Mouse (Mus musculus) liver, embryonic 14.5 days (tissue): ENCODE measurements around the gene Mvp. TPM values are rescaled to one million over a fixed set of nuclear protein-coding genes. Genes with fewer than 3 reads are reported as not detected.

Experiments used
- ATAC-seq: fragments of 200-750 bp; cut with Nextera tagmentation; 2 replicates; pipeline ENCODE4 v1.8.0; 2017; ENCODE audit warnings: moderate number of reproducible peaks, mild to moderate bottlenecking, moderate library complexity; ENCODE audit not compliant: insufficient read depth
- DNase-seq, 3 experiments: peaks; one replicate each; pipeline ENCODE4 v3.0.0-alpha.2; 2012 to 2013; ENCODE audit warnings: low read depth in 3 of 3, low spot score in 3 of 3
- H3K27ac ChIP-seq: fragments of 300-500 bp; sonication (generic); 2 replicates; pipeline ENCODE4 v1.5.1; 2014; ENCODE audit warnings: moderate library complexity, mild to moderate bottlenecking, control low read depth, inconsistent platforms
- H3K27me3 ChIP-seq: fragments of 300-500 bp; sonication (generic); 2 replicates; pipeline ENCODE4 v1.6.1; 2014; ENCODE audit warnings: mild to moderate bottlenecking, low read length, moderate library complexity; ENCODE audit not compliant: control insufficient read depth, insufficient read depth
- H3K36me3 ChIP-seq: fragments of 300-500 bp; sonication (generic); replicated peaks from 2 replicates; pipeline ENCODE4 v1.6.1; 2014; ENCODE audit warnings: low read depth; ENCODE audit not compliant: control insufficient read depth, insufficient read depth
- H3K4me1 ChIP-seq, 2 experiments: fragments of 200-500 bp in 1 of 2; fragments of 300-500 bp in 1 of 2; sonication (generic) in 1 of 2; replicated peaks; 2 replicates each; pipeline ENCODE4 v1.6.1; 2012 to 2014; ENCODE audit warnings: antibody characterized with exemption in 1 of 2, inconsistent platforms in 1 of 2, low read length in 1 of 2; ENCODE audit not compliant: control insufficient read depth in 2 of 2, insufficient read depth in 2 of 2
- H3K4me2 ChIP-seq: fragments of 300-500 bp; sonication (generic); 2 replicates; pipeline ENCODE4 v1.6.1; 2014; ENCODE audit warnings: low read depth, mild to moderate bottlenecking, control low read depth, moderate library complexity
- H3K4me3 ChIP-seq, 2 experiments: fragments of 200-500 bp in 1 of 2; fragments of 300-500 bp in 1 of 2; sonication (generic) in 1 of 2; 2 replicates each; pipeline ENCODE4 v1.5.1; 2012 to 2014; ENCODE audit warnings: low read depth in 2 of 2, low read length in 2 of 2, mild to moderate bottlenecking in 2 of 2, control low read depth in 1 of 2, inconsistent platforms in 1 of 2, moderate library complexity in 1 of 2; ENCODE audit not compliant: insufficient read depth in 1 of 2
- H3K9ac ChIP-seq: fragments of 300-500 bp; sonication (generic); replicated peaks from 2 replicates; pipeline ENCODE4 v1.6.1; 2014; ENCODE audit warnings: mild to moderate bottlenecking, control low read depth, moderate library complexity
- H3K9me3 ChIP-seq: fragments of 300-500 bp; sonication (generic); 2 replicates; pipeline ENCODE4 v1.6.1; 2016; ENCODE audit warnings: low read length, mixed read lengths; ENCODE audit not compliant: control insufficient read depth
- CTCF ChIP-seq: IDR thresholded peaks from 2 replicates; pipeline ENCODE4 v1.5.1; 2016; ENCODE audit warnings: antibody characterized with exemption, low read depth, control low read depth
- EP300 ChIP-seq: IDR thresholded peaks from 2 replicates; pipeline ENCODE4 v1.6.1; 2016; ENCODE audit warnings: antibody characterized with exemption, low read depth
- WGBS: fragments of 180-500 bp; shearing (Covaris S2); extraction: QIAGEN DNeasy Blood & Tissue Kit; methylation state at CpG from one replicate; pipeline ENCODE4 v1.1.7; 2014; ENCODE audit not compliant: insufficient replicate concordance; 5-methylcytosine and 5-hydroxymethylcytosine counted together
- polyA plus RNA-seq, 2 experiments: library from polyadenylated mRNA; depleted of rRNA in 1 of 2; stranded (reverse) in 1 of 2; unstranded in 1 of 2; fragments of >200 nt; fragmentation: Nextera tagmentation in 1 of 2; extraction: Ambion mirVana in 1 of 2; gene quantifications; 2 replicates each; pipeline versions ENCODE4 v1.2.1 to v1.2.3; 2012 to 2014

Mvp gene
- polyA plus RNA-seq, 2 experiments, result 4.5 to 5.5 TPM

DNA sequence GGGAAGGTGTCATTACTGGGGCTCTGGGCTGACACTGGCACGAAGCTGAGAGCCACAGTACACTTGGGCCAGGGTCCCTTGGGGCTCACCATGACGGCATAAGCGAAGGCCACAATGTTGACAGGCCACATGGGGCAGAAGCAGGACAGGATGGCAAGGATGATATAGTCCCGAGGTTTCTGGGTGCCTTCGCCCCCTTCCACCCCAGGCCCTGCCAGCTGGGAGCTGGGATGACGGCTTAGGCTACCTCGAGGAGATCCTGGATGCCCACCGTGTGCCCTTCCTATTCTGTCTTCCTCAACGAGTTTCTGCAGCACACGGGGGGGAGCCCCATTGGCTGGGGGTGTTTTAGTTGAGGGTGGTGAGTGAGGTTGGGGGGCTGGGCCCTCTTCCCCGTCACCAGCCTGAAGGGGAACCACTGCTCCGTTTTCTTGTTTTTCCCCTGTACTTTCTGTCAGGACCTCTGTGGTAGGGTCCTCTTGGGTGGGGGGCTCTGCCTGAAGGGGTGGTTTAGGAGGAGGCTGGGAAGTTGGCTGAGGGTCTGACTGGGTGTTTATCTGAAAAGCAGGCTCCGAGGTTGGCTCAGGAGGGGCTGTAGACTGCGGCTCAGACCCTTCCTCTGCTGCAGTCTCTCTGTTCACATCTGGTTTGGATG is 5.0 kb upstream of the Mvp start:
- ATAC-seq (no peak), DNase-seq (no peak)
- H3K36me3 ChIP-seq, result peaks cover 27% of the 10 kb centered on the region
- TF ChIP-seq CTCF, result no peak
- TF ChIP-seq EP300, result no peak
- WGBS, result 69% methylated on average over 14 of the region's 14 CpGs
- H3K9me3 ChIP-seq, result no peaks in the 10 kb centered on the region
- no peak overlapping the region for H3K4me2 ChIP-seq
- no peak overlapping the region for H3K4me3 ChIP-seq
- H3K9ac ChIP-seq, result no peak overlapping the region
- H3K27me3 ChIP-seq, result no peaks in the 10 kb centered on the region
- H3K27ac ChIP-seq, result no peak overlapping the region
- peaks cover 24 to 34% of the 10 kb centered on the region in 2 experiments for H3K4me1 ChIP-seq

DNA sequence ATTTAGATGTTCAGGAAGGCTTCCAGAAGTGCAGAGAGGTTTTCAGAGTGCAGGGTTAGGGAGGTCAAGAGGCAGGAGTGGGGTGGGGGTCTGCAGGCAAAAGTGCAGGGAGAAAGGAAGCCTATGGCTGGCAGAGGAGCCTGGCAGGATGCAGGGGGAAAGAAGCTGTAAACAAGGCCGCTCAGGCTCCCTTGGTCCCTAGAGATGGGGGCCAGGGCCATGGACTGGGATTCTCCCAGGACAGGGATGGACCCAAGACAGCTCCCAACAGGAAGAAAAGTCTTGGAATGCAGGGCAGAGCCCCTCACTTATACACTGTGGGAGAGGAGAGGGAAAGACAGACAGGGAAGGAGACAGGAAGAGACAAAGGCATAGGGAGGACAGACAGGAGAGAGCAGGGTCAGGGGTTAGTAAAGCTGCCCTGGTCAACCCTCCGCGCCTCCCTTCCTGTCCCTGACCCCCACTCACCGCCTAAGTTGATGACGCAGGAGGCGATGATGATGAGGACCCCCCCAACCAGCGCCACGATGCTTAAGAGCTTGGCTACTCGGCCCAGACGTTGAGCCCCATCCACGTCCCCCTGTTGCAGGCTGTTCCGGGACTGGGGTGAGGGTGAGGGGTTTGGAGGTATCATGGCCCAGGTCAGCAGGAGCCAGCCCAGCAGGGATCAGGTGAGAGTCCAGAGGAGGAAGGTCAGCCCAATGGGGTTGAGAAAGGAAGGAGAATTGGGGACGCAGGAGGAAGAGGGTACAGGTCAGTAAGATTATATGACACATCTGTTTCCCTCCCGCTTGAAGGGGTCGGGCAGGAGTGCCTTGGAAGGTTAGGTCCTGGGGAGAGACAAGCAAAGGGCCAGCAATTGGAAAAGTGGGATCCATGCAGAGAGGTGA is 4.2 kb upstream of the Mvp start:
- peaks cover 16 to 29% of the 10 kb centered on the region in 2 experiments for H3K4me1 ChIP-seq
- ATAC-seq (no peak), DNase-seq (no peak)
- no peak for TF ChIP-seq CTCF
- no peak for TF ChIP-seq EP300
- WGBS, result 75% methylated on average over 15 of the region's 15 CpGs
- H3K27me3 ChIP-seq, result no peaks in the 10 kb centered on the region
- H3K4me2 ChIP-seq, result no peak overlapping the region
- peaks cover 19% of the 10 kb centered on the region for H3K36me3 ChIP-seq
- no peak overlapping the region for H3K4me3 ChIP-seq
- H3K9ac ChIP-seq, result no peak overlapping the region
- H3K9me3 ChIP-seq, result no peaks in the 10 kb centered on the region
- no peak overlapping the region for H3K27ac ChIP-seq

DNA sequence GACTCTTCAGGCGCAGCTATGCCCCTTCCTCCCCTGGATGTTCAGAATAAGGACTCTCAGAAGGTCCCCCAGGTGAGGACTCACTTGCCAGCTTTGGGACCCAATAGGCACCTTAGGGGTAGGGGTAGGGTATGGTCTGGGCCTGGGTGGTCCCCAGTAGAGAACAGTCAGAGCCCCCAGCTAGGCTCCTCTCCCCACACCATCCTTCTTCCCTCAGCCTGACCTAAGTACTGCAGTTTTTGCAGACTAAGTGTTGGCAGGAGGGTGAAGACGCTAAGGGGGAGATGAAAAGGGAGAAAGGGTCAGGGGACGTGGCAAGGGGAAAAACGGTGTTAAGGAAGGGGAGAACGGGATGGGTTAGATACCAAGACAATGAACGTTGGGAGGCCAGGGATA is 3.5 kb upstream of the Mvp start:
- Histone ChIP-seq H3K9ac (no peak overlapping the region; the same call in 1 of the 2 replicates), H3K27ac (peak overlapping the region; percentile 14; the same call in 1 of the 2 replicates), H3K4me2 (peak overlapping the region; percentile 31; the same call in 1 of the 2 replicates), H3K9me3 (no peaks in the 10 kb centered on the region), H3K4me3 (no peak overlapping the region), H3K36me3 (peaks cover 12% of the 10 kb centered on the region), H3K4me1 (peaks cover 9 to 30% of the 10 kb centered on the region in 2 experiments), H3K27me3 (no peaks in the 10 kb centered on the region)
- DNase-seq (no peak), ATAC-seq (no peak)
- TF ChIP-seq CTCF (no peak), EP300 (no peak)
- 46% methylated on average over 6 of the region's 6 CpGs for WGBS

DNA sequence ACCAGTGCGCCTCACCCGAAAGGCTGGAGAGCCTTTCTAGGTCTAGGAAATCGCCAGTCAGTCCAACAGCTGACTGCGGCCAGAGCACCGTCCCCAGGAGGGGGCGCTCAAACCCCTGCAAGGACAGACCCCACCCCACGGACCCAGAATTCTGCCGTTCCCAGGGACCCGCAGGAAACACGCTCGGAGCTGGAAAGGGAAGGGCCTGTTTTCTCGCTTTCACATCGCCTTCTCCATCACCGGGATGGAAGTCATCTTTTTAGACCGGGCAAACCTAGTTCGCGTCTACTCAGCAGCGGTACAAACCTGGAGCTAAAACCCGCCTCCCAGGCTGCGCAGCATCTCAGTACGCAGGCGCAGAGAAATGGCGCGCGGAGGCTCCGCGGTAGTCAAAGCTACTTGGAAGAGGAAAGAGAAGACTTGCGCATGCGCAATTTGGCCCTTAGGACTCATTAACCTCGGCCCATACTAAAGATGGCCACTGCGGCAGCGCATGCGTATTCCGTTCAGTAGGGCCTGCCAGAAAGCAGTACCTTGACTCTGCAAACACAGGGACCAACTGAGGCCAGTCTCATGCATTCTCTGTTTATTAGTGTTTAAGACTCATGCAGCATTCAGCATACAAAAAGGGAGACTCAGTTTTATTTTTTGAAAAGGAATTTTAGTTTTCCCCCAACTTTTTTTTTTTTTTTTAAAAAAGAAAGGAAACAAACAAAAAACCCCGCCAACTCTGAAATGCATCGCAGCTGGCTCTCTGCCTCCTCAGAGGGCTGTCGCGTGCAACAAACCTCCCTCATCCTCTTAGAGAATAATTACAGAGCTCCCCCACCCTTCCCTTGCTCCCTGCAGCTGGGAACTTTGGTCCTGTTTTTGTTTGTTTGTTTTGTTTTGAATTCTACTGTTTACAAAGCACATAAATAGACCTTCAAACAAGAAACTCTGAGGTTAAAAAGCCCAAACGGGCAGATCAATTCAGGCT is 2.8 kb upstream of the Mvp start, which contains the start of gene Pagr1a:
TSS of gene Pagr1a (minus strand) at position 382 of the 979 bp plus-strand sequence.
- peak; percentile 85 for ATAC-seq
- Histone ChIP-seq H3K9me3 (no peaks in the 10 kb centered on the region), H3K4me1 (peaks cover 9 to 24% of the 10 kb centered on the region in 2 experiments), H3K4me3 (peak within 1 kb of the TSS; percentile 80 to 93), H3K27ac (peak within 1 kb of the TSS; percentile 79), H3K27me3 (no peaks in the 10 kb centered on the region), H3K9ac (peak within 1 kb of the TSS; percentile 83), H3K4me2 (peak within 1 kb of the TSS; percentile 98), H3K36me3 (peaks cover 7% of the 10 kb centered on the region)
- peak; percentile 100 for DNase-seq
- WGBS, result 5% methylated on average over 39 of the region's 39 CpGs
- TF ChIP-seq CTCF (peak; percentile 94), EP300 (no peak)
